Mouse (Mus musculus): ENCODE data around the gene Gm21983.

Gene Gm21983

DNA sequence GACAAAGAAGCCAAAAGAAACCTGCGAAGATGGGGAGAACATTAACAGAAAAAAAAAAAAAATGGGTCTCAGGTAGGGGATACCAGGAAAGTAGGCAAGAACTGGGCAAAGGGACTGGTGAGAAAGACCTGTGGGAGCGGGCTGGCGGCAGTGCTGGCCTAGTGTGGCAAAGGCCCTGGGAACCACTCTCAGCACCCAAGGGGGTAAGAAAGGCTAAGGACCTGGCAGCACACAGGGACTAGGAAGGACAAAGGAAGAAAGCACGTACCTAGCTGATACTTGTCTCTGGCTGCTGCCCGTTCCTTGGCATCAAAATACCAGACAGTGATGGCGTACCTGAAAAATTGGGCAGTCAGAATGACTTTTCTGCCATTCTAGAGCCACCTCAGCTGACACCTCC, 21.6 kb downstream of the Gm21983 start:
- DNase-seq (ENCODE audit: low read depth, low spot score) = no peak
- no peaks in the 10 kb centered on the region for H3K27me3 ChIP-seq (ENCODE audit: control insufficient read depth, insufficient read depth, low read length, poor library complexity, severe bottlenecking)
- H3K36me3 ChIP-seq (ENCODE audit: control insufficient read depth, insufficient read depth, low read length, poor library complexity, severe bottlenecking) = peaks cover 7% of the 10 kb centered on the region

GRCm38 (mm10) chr7:27158171-27158570, 22.7 kb downstream of the Gm21983 start:
- H3K36me3 ChIP-seq (ENCODE audit: control insufficient read depth, insufficient read depth, low read length, poor library complexity, severe bottlenecking) = peaks cover 7% of the 10 kb centered on the region
- DNase-seq (ENCODE audit: low read depth, low spot score) = no peak

DNA sequence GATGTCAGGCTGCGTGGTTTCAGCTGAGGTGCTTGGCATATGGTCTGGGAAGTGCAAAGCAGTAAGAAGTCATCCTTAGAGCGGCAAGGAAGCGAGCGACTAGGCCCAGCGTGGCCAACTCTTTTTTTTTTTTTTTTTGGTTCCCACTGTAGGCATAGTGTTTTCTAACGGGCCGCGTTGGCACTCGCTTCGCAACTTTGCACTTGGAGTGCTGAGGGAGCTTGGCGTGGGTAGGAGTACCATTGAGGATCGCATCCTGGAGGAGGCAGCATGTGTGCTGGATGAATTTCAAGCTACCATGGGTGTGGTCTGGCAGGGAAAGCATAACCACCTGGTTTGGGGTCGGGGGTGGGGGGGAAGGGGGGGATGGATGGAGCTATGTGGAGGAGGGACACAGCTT, 24.9 kb downstream of the Gm21983 start:
- no peak for DNase-seq (ENCODE audit: low read depth, low spot score)
- no peaks in the 10 kb centered on the region for H3K27me3 ChIP-seq (ENCODE audit: control insufficient read depth, insufficient read depth, low read length, poor library complexity, severe bottlenecking)
- H3K36me3 ChIP-seq (ENCODE audit: control insufficient read depth, insufficient read depth, low read length, poor library complexity, severe bottlenecking) = peaks cover 7% of the 10 kb centered on the region

More at GRCm38 (mm10) chr7:27158171-27158570, 22.7 kb downstream of the Gm21983 start:
- H3K27me3 ChIP-seq (ENCODE audit: control insufficient read depth, insufficient read depth, low read length, poor library complexity, severe bottlenecking) = no peaks in the 10 kb centered on the region

DNA sequence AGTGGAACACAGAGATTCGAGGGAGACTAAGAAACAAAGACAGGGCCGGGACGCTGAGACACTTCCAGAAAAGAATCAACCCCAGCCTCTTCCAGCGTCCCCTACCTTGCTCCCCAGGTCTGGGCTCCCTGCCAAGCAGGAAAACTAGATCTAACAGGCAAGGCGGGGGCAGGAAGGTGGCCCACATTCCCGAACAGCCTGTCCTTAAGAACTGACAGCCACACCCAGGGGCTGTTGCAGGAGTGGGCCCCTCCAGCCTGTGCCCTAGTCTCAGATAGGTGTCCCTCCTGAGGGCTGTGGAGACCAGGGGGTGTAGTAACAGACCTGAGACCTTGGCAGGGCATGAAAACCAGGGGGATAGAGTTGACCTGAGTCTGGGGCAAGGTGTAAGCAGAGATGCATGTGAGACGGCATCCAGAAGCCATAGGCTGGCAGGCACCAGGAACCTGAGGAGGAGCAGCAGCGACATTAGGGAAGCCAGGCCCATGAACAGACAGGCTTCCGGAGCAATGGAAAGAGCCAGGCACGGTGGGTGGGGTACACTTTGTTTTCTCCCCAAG, 27.6 kb downstream of the Gm21983 start, which contains the start of gene Cyp2t4:
TSS of gene Cyp2t4 (plus strand) at position 510 of the 560 bp plus-strand sequence.
- no peak for DNase-seq (ENCODE audit: low read depth, low spot score)
- Histone ChIP-seq H3K27me3 (ENCODE audit: control insufficient read depth, insufficient read depth, low read length, poor library complexity, severe bottlenecking) (no peaks in the 10 kb centered on the region), H3K36me3 (ENCODE audit: control insufficient read depth, insufficient read depth, low read length, poor library complexity, severe bottlenecking) (0 out of 2 replicates have a peak, but pooled peaks cover 1% of the 10 kb centered on the region)

GRCm38 (mm10) chr7:27136410-27136996, 44.4 kb downstream of the Gm21983 start:
- no peaks in the 10 kb centered on the region for H3K36me3 ChIP-seq (ENCODE audit: control insufficient read depth, insufficient read depth, low read length, poor library complexity, severe bottlenecking)
- no peak for DNase-seq (ENCODE audit: low read depth, low spot score)
- H3K27me3 ChIP-seq (ENCODE audit: control insufficient read depth, insufficient read depth, low read length, poor library complexity, severe bottlenecking) = no peaks in the 10 kb centered on the region

- no peaks in the 10 kb centered on the region for H3K36me3 ChIP-seq (ENCODE audit: control insufficient read depth, insufficient read depth, low read length, poor library complexity, severe bottlenecking)
- no peaks in the 10 kb centered on the region for H3K27me3 ChIP-seq (ENCODE audit: control insufficient read depth, insufficient read depth, low read length, poor library complexity, severe bottlenecking)
These were observed 47.1 kb downstream of the Gm21983 start for GRCm38 (mm10) chr7:27133757-27134156.

DNA sequence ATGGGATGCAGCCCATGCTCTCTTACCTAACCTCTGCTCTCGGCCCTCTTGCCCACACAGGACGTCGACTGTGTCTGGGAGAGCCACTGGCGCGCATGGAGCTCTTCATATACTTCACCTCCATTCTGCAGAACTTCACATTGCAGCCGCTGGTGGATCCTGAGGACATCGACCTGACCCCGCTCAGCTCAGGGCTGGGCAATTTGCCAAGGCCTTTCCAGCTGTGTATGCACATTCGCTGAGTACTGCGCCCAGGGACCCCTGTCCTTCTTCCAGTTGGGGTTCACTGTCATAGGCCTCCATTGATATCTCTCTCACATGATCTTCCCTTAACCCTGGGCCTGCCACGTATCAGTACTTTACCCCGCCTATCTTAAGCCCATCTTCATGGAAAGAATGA, 47.7 kb downstream of the Gm21983 start:
- Histone ChIP-seq H3K27me3 (ENCODE audit: control insufficient read depth, insufficient read depth, low read length, poor library complexity, severe bottlenecking) (no peaks in the 10 kb centered on the region), H3K36me3 (ENCODE audit: control insufficient read depth, insufficient read depth, low read length, poor library complexity, severe bottlenecking) (no peaks in the 10 kb centered on the region)
- no peak for DNase-seq (ENCODE audit: low read depth, low spot score)

More at GRCm38 (mm10) chr7:27133757-27134156, 47.1 kb downstream of the Gm21983 start:
- no peak for DNase-seq (ENCODE audit: low read depth, low spot score)

GRCm38 (mm10) chr7:27132588-27132987, 48.3 kb downstream of the Gm21983 start:
- DNase-seq (ENCODE audit: low read depth, low spot score) = peak; percentile 66
- no peaks in the 10 kb centered on the region for H3K27me3 ChIP-seq (ENCODE audit: control insufficient read depth, insufficient read depth, low read length, poor library complexity, severe bottlenecking)

DNA sequence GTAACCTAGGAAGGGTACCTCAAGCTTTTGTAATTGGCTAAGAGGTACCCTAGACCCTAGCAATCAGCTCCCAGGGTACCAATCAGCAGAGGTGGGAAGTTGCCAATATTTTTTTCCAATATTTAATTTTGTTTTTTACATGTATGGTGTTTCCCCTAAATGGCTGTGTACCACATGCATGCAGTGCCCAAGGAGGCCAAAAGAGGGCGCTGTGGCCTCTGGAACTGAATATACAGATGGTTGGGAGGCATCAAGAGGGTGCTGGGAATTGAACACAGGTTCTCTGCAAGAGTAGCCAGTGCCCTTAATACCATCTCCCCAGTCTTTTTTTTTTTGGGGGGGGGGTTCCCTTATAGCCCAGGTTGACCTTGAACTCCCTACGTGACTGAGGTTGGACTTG, 49.5 kb downstream of the Gm21983 start:
- Histone ChIP-seq H3K27me3 (ENCODE audit: control insufficient read depth, insufficient read depth, low read length, poor library complexity, severe bottlenecking) (no peaks in the 10 kb centered on the region), H3K36me3 (ENCODE audit: control insufficient read depth, insufficient read depth, low read length, poor library complexity, severe bottlenecking) (no peaks in the 10 kb centered on the region)
- DNase-seq (ENCODE audit: low read depth, low spot score) = no peak

More at GRCm38 (mm10) chr7:27132588-27132987, 48.3 kb downstream of the Gm21983 start:
- no peaks in the 10 kb centered on the region for H3K36me3 ChIP-seq (ENCODE audit: control insufficient read depth, insufficient read depth, low read length, poor library complexity, severe bottlenecking)

DNA sequence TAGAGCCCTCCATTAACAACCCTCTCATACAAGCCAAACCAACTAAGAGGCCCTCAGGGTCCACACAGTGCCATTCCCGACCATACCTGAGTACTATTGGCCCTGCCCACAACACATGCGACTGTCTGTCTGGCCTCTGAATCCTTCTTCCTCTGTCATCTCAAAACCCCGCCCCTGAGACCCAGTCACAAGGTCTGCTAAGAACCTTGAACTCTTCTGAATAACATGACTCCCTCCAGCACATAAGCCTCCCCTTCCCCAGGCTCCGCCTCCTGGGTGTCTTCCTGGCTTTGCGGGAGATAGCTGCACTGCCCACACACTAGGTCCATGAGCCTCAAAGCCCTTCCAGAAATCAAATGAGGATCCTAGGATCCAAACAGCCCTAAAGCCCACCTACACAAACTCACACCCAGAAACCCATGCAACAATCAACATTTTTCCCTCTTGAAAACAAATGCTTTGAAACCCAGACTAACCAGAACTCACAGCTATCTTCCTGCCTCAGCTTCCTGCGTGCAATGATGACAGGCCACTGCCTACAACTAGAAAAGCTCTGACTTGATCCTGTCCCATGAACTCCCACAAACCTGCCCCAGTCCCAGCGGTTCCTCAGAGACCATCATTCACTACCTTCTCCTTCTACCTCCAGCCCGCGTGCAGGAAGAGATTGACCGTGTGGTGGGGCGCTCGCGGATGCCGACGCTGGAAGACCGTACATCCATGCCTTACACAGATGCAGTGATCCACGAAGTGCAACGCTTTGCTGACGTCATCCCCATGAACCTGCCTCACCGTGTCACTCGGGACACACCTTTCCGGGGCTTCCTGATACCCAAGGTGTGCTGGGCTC, 50.1 kb downstream of the Gm21983 start:
- no peaks in the 10 kb centered on the region for H3K27me3 ChIP-seq (ENCODE audit: control insufficient read depth, insufficient read depth, low read length, poor library complexity, severe bottlenecking)
- DNase-seq (ENCODE audit: low read depth, low spot score) = no peak
- no peaks in the 10 kb centered on the region for H3K36me3 ChIP-seq (ENCODE audit: control insufficient read depth, insufficient read depth, low read length, poor library complexity, severe bottlenecking)

- no peaks in the 10 kb centered on the region for H3K36me3 ChIP-seq (ENCODE audit: control insufficient read depth, insufficient read depth, low read length, poor library complexity, severe bottlenecking)
- DNase-seq (ENCODE audit: low read depth, low spot score) = no peak
- H3K27me3 ChIP-seq (ENCODE audit: control insufficient read depth, insufficient read depth, low read length, poor library complexity, severe bottlenecking) = no peaks in the 10 kb centered on the region
These were observed 51.1 kb downstream of the Gm21983 start for GRCm38 (mm10) chr7:27129811-27130210.

DNA sequence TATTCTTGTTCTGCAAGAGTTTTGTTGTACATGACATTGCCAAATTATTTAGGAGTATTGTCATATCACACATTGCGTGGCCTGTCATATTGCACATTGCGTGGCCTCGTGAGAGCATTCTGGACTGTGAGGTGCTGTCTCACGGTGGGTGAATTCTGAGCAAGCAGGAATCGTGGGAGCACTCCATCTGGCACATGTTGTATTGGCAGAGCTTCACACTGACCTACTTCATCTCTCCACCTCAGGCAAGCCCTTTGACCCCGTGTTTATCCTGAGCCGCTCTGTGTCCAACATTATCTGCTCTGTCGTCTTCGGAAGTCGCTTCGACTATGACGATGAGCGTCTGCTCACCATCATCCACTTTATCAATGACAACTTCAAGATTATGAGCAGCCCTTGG, 51.9 kb downstream of the Gm21983 start:
- Histone ChIP-seq H3K36me3 (ENCODE audit: control insufficient read depth, insufficient read depth, low read length, poor library complexity, severe bottlenecking) (no peaks in the 10 kb centered on the region), H3K27me3 (ENCODE audit: control insufficient read depth, insufficient read depth, low read length, poor library complexity, severe bottlenecking) (no peaks in the 10 kb centered on the region)
- DNase-seq (ENCODE audit: low read depth, low spot score) = no peak

DNA sequence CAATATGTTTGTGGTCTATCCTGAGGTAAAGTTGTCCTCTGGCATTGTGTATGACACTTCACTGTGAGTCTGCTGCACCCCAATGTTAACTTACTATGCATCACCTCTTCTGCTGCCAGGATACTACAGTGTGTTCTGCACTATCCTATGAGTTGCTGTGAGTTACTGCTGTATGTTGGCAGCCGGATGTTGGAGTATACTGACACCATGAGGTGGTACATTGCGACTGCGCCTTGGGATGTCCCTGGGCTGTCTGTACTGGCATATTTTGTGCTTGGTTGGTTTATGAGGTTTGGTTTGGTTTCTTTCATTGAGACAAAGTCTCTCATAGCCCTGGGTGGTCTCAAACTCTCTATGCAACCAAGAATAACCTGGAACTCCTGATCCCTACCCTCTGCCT, 52.7 kb downstream of the Gm21983 start:
- no peaks in the 10 kb centered on the region for H3K27me3 ChIP-seq (ENCODE audit: control insufficient read depth, insufficient read depth, low read length, poor library complexity, severe bottlenecking)
- peak; percentile 31 for DNase-seq (ENCODE audit: low read depth, low spot score)
- no peaks in the 10 kb centered on the region for H3K36me3 ChIP-seq (ENCODE audit: control insufficient read depth, insufficient read depth, low read length, poor library complexity, severe bottlenecking)

- DNase-seq (ENCODE audit: low read depth, low spot score) = no peak
- Histone ChIP-seq H3K36me3 (ENCODE audit: control insufficient read depth, insufficient read depth, low read length, poor library complexity, severe bottlenecking) (no peaks in the 10 kb centered on the region), H3K27me3 (ENCODE audit: control insufficient read depth, insufficient read depth, low read length, poor library complexity, severe bottlenecking) (no peaks in the 10 kb centered on the region)
These were observed 55.9 kb downstream of the Gm21983 start for GRCm38 (mm10) chr7:27124969-27125368.

- Histone ChIP-seq H3K36me3 (ENCODE audit: control insufficient read depth, insufficient read depth, low read length, poor library complexity, severe bottlenecking) (no peaks in the 10 kb centered on the region), H3K27me3 (ENCODE audit: control insufficient read depth, insufficient read depth, low read length, poor library complexity, severe bottlenecking) (no peaks in the 10 kb centered on the region)
- no peak for DNase-seq (ENCODE audit: low read depth, low spot score)
These were observed 56.5 kb downstream of the Gm21983 start for GRCm38 (mm10) chr7:27124305-27124832.
